Mouse (Mus musculus): ENCODE measurements at regions not wholly inside any gene's neighbourhood (a gene's known extent, or its start where the extent isn't known, plus 50 kb on each side); places are given as distances from the start of the nearest gene placed in this dataset.

DNA sequence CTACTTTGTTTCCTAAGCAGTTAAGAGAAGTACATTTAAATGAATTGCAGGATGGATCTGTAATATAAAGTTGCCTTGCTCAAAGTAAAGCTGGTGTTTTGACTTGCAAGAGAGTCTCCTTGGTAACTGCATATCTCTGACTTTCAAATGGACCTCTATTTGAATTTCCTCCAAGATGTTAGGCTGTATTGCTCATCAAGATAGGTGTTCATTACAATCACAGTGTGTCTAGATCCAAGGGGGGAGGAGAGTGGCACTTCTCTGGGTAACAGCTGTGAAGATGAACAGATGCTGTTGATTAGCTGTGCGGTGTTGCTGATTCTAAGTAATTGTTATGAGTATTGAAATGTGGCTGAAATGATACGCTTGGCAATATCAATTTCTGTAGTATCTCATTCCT, 787.2 kb downstream of the Pom121l12 start:
- ATAC-seq (ENCODE audit: low TSS enrichment), result peak; percentile 44

DNA sequence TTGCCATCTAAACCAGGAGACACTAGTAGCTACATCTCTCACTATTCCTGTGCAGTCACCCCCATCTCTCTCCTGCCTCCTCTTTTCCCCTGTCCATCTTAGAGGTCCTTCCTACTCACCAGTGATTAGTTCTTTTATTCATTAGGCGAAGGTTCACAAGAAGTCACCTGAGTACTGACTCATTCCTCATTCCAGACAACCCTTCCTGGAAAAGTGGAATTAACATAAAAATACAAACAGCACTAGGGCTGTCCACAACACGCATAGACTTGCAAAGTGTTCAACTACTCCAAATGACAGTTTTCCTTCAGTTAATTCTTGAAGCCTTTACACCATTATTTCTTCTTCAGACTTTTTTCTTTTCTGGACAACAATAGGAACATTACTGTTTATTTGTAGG, 821.7 kb upstream of the Vstm2a start:
- ATAC-seq (ENCODE audit: low TSS enrichment), result no peak
